In the genomic region with DNA sequence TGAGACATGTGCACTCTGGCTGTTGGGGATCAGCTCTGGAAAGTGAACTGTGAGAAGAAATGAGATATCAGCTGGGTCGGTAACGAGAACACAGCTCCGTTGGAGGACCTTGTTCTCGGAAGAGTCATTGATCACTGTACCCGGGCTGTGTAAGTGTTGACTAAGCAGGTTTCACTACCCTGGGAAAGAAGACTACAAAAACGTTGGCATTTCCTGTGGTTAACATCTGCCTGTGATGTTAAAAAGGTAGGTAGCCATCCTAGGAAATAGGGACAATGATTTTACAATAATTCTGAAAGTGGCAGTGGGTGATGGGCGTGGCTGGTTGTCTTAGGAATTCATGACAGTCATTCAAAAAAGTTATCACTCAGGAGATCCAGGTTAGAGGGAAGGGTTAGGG, we compare ENCODE assay signal across 39 mouse cellular contexts. TPM values are rescaled to one million over a fixed set of nuclear protein-coding genes. Genes with fewer than 3 reads are reported as not detected.
"Had no signal": no experiment of that assay in that cellular context is flagged by ENCODE, and none has a peak within 500 bp of the region (broad histone marks: within the 10 kb centered on the region; RNA-seq: fewer than 3 reads in every experiment).

No protein-coding gene starts in this region.

- H3K27ac ChIP-seq: heart, adult 2 months; heart, embryonic 13.5 days; heart, embryonic 15.5 days; hindbrain, embryonic 13.5 days; intestine, embryonic 15.5 days; limb, embryonic 10.5 days; limb, embryonic 12.5 days; liver, embryonic 12.5 days; liver, embryonic 14.5 days had no signal

- H3K4me2 ChIP-seq: heart, embryonic 11.5 days; heart, embryonic 13.5 days; heart, embryonic 15.5 days; hindbrain, embryonic 13.5 days; intestine, embryonic 15.5 days; limb, embryonic 12.5 days; liver, embryonic 12.5 days had no signal

- H3K4me1 ChIP-seq: heart, embryonic 15.5 days; hindbrain, embryonic 13.5 days; intestine, embryonic 15.5 days; limb, embryonic 12.5 days; liver, embryonic 12.5 days had no signal

- DNase-seq: gastrocnemius, postnatal 14 days; gastrocnemius, postnatal 36 days; heart, adult 11 months; heart, adult 2 months; heart, postnatal 14 days; heart, postnatal 36 days; kidney, adult 18-20 months; kidney, adult 8-10 months; kidney, postnatal 10 days; kidney, postnatal 25 days; kidney, postnatal 4 days; layer of hippocampus, adult 9-11 months; layer of hippocampus, postnatal 36 days had no signal

- H3K4me3 ChIP-seq: heart, adult 2 months; heart, embryonic 13.5 days; heart, embryonic 15.5 days; hindbrain, embryonic 13.5 days; intestine, embryonic 15.5 days; limb, embryonic 10.5 days; limb, embryonic 12.5 days; liver, embryonic 12.5 days had no signal

- H3K36me3 ChIP-seq: heart, embryonic 13.5 days; heart, embryonic 15.5 days; hindbrain, embryonic 13.5 days; intestine, embryonic 15.5 days; limb, embryonic 10.5 days; limb, embryonic 12.5 days; liver, embryonic 12.5 days had no signal

- H3K9ac ChIP-seq: heart, embryonic 13.5 days; heart, embryonic 15.5 days; hindbrain, embryonic 13.5 days; intestine, embryonic 15.5 days; limb, embryonic 12.5 days; liver, embryonic 12.5 days; liver, embryonic 14.5 days had no signal

- H3K27me3 ChIP-seq: heart, embryonic 13.5 days; heart, embryonic 15.5 days; hindbrain, embryonic 13.5 days; intestine, embryonic 15.5 days; limb, embryonic 12.5 days; liver, embryonic 12.5 days had no signal

- H3K9me3 ChIP-seq: heart, embryonic 13.5 days; heart, embryonic 15.5 days; hindbrain, embryonic 13.5 days; intestine, embryonic 15.5 days; limb, embryonic 10.5 days; limb, embryonic 12.5 days; liver, embryonic 12.5 days had no signal

RNA-seq across cellular contexts. Expression of a gene that starts 31.9 kb away (rescaled TPM):
- total RNA-seq: gastrocnemius, adult 18-20 months; gastrocnemius, adult 8-10 months; gastrocnemius, postnatal 14 days; gastrocnemius, postnatal 36 days; heart, adult 2 months; heart, postnatal 14 days; heart, postnatal 36 days; hematopoietic stem cell, adult 5-6 weeks; layer of hippocampus, adult 8-10 months; layer of hippocampus, postnatal 14 days; layer of hippocampus, postnatal 36 days; left cerebral cortex, adult 18-20 months; left cerebral cortex, adult 8-10 months; left cerebral cortex, postnatal 10 days; left cerebral cortex, postnatal 36 days; liver, adult 2 months had no signal
- polyA plus RNA-seq: heart, embryonic 11.5 days; heart, embryonic 13.5 days; heart, embryonic 15.5 days; heart, postnatal 0 days; hindbrain, embryonic 11.5 days; hindbrain, embryonic 13.5 days; hindbrain, embryonic 16.5 days; intestine, embryonic 15.5 days; intestine, postnatal 0 days; kidney, embryonic 14.5 days; kidney, embryonic 16.5 days; limb, embryonic 10.5 days; limb, embryonic 12.5 days; limb, embryonic 14.5 days; liver, embryonic 12.5 days; liver, embryonic 14.5 days had no signal

RNA-seq across cellular contexts. Expression of a gene that starts 58.0 kb away (rescaled TPM):
- total RNA-seq: gastrocnemius, adult 18-20 months; gastrocnemius, adult 8-10 months; gastrocnemius, postnatal 14 days; gastrocnemius, postnatal 36 days; heart, adult 2 months; heart, postnatal 14 days; heart, postnatal 36 days; hematopoietic stem cell, adult 5-6 weeks; liver, adult 2 months had no signal
- polyA plus RNA-seq: heart, adult 2 months; heart, embryonic 11.5 days; heart, embryonic 13.5 days; heart, embryonic 15.5 days; heart, postnatal 0 days; hindbrain, embryonic 11.5 days; hindbrain, embryonic 13.5 days; hindbrain, embryonic 16.5 days; intestine, embryonic 15.5 days; intestine, postnatal 0 days; kidney, embryonic 16.5 days; limb, embryonic 10.5 days; limb, embryonic 12.5 days; limb, embryonic 14.5 days; liver, adult 2 months; liver, embryonic 12.5 days; liver, embryonic 14.5 days had no signal
